Mouse (Mus musculus) C2C12 (cell line): Measurements from ENCODE around the gene Adamts14. TPM values are rescaled to one million over a fixed set of nuclear protein-coding genes. Genes with fewer than 3 reads are reported as not detected.

Experiments
- H3K27me3 ChIP-seq: one replicate; pipeline ENCODE4 v1.6.1; 2011; ENCODE audit not compliant: control insufficient read depth, insufficient read depth, insufficient read length
- H3K36me3 ChIP-seq: one replicate; pipeline ENCODE4 v1.6.1; 2011; ENCODE audit not compliant: control insufficient read depth, insufficient read depth
- H3K4me3 ChIP-seq: one replicate; pipeline ENCODE4 v1.5.1; 2011; ENCODE audit warnings: mild to moderate bottlenecking, control low read depth; ENCODE audit not compliant: poor library complexity, insufficient read depth, severe bottlenecking
- H3K79me2 ChIP-seq: one replicate; pipeline ENCODE4 v1.6.1; 2011; ENCODE audit not compliant: control insufficient read depth, insufficient read depth
- H3K79me3 ChIP-seq: one replicate; pipeline ENCODE4 v1.6.1; 2011; ENCODE audit warnings: low read depth, control low read depth
- H3ac ChIP-seq: one replicate; pipeline ENCODE3; 2011; ENCODE audit warnings: low read depth; ENCODE audit not compliant: control insufficient read depth, insufficient read length
- CEBPB ChIP-seq: IDR thresholded peaks from one replicate; pipeline ENCODE4 v1.6.1; 2011; ENCODE audit warnings: low read depth, mild to moderate bottlenecking, control low read depth, moderate library complexity
- CTCF ChIP-seq: IDR thresholded peaks from one replicate; pipeline ENCODE4 v1.5.1; 2011; ENCODE audit not compliant: control insufficient read depth, insufficient read depth, insufficient read length
- FOSL1 ChIP-seq: IDR thresholded peaks from one replicate; pipeline ENCODE4 v1.8.0; 2011; ENCODE audit warnings: mild to moderate bottlenecking, low read length; ENCODE audit not compliant: poor library complexity, insufficient read depth, severe bottlenecking
- MAX ChIP-seq: IDR thresholded peaks from one replicate; pipeline ENCODE4 v1.6.1; 2011; ENCODE audit warnings: mild to moderate bottlenecking, control low read depth
- MYOD1 ChIP-seq: IDR thresholded peaks from one replicate; pipeline ENCODE4 v1.6.1; 2011; ENCODE audit warnings: low read depth; ENCODE audit not compliant: control insufficient read depth, insufficient read length
- MYOG ChIP-seq: IDR thresholded peaks from one replicate; pipeline ENCODE4 v1.6.1; 2011; ENCODE audit not compliant: control insufficient read depth, insufficient read length; ENCODE audit errors: extremely low read depth
- USF1 ChIP-seq: IDR thresholded peaks from one replicate; pipeline ENCODE4 v1.6.1; 2011; ENCODE audit warnings: low read depth, mild to moderate bottlenecking, control low read depth, moderate library complexity
- polyA plus RNA-seq: library from polyadenylated mRNA; unstranded; fragments of >200 nt; fragmentation: generic; extraction: Trizol; gene quantifications from one replicate; pipeline ENCODE4 v1.2.1, GENCODE M21; 2012; ENCODE audit warnings: missing spikeins

Gene Adamts14
- polyA plus RNA-seq, 1 experiment = 7.0 TPM

DNA sequence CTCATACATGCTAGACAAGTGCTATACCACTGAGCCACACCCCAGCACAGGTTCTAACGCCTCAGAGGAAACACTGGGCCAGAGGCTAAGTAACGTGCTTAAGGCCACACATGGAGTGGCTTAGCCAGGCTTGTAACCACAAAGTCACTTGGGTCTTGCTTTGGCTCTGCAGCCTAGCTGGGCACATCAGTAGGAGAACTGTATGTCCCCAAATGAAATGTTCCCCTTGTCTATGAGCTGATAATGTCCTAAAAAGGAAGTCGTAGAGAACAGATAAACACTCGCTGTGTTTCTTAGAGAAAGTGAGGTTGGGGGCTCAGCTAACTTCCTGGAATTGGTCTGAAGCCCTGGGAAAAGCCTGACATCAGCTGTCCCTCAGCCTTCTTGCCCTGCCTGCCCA, 57.1 kb downstream of the Adamts14 start:
- H3ac ChIP-seq = no peak overlapping the region
- no peaks in the 10 kb centered on the region for H3K79me2 ChIP-seq
- H3K79me3 ChIP-seq = no peaks in the 10 kb centered on the region
- TF ChIP-seq MYOD1 (no peak), MYOG (no peak), CEBPB (no peak), MAX (no peak), CTCF (no peak), FOSL1 (no peak), USF1 (no peak)
- no peak overlapping the region for H3K4me3 ChIP-seq
- H3K27me3 ChIP-seq = no peaks in the 10 kb centered on the region
- H3K36me3 ChIP-seq = peaks cover 12% of the 10 kb centered on the region

DNA sequence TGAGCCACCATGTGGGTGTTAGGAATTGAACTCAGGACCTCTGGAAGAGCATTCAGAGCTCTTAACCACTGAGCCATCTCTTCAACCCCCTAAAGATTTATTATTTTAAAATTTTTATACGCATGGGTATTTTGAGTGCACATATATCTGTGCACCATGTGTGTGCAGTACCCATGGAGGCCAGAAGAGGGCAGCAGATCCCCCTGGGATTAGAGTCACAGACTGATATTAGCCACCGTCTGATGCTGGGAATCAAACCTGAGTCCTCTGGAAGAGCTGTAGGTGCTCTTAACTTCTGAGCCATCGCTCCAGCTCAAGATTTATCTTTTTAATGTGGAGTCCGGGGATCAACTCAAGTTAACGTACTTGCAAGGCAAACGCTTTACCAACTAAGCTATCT, 57.6 kb downstream of the Adamts14 start:
- no peaks in the 10 kb centered on the region for H3K79me2 ChIP-seq
- peaks cover 12% of the 10 kb centered on the region for H3K36me3 ChIP-seq
- TF ChIP-seq CTCF = no peak
- TF ChIP-seq FOSL1 = no peak
- no peaks in the 10 kb centered on the region for H3K27me3 ChIP-seq
- H3ac ChIP-seq = no peak overlapping the region
- H3K79me3 ChIP-seq = no peaks in the 10 kb centered on the region
- H3K4me3 ChIP-seq = no peak overlapping the region

DNA sequence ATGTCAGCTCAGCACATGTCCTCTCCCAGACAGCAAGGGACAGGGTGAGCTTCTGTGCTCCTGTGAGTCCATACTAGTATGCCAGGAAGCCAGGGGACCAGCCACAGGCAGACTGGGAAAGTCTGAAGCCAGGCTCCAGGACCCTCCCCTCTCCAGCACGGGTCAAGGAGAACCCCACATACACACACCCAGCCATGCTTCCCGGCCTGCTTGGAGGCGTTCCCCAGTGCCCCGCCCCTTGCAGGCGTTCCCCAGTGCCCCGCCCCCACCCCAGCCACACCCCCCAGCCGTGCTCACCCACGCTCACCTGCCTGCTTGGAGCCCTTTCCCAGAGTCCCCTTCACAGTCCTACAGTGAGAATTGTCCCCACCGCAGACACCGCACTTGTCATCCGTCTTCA, 60.4 kb downstream of the Adamts14 start:
- Histone ChIP-seq H3K79me2 (no peaks in the 10 kb centered on the region), H3K79me3 (no peaks in the 10 kb centered on the region), H3K4me3 (no peak overlapping the region), H3K27me3 (no peaks in the 10 kb centered on the region), H3K36me3 (peaks cover 4% of the 10 kb centered on the region), H3ac (no peak overlapping the region)
- TF ChIP-seq MYOG = no peak
- TF ChIP-seq MYOD1 = no peak
- no peak for TF ChIP-seq USF1
- TF ChIP-seq CEBPB = no peak
- TF ChIP-seq MAX = no peak
- no peak for TF ChIP-seq FOSL1
- no peak for TF ChIP-seq CTCF

DNA sequence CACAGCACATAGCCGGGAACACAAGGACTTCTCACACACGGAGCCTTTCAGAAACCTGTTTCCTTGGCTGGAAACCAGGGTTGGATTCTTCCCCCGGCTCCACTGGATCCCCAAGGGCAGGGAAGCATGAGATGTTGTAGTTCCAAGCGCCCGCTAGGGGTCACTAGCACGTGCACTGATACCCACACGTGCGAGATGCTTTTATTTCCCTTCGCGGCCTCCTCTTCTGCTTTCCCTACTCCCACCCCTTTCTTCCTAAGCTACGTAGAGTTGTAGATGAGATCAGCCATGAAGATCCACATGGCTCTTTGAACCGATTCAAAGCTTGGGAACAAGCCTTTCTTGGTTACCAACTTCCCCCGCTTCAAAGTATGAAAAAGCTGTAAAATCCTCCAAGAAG, 61.5 kb downstream of the Adamts14 start:
- H3K79me2 ChIP-seq = no peaks in the 10 kb centered on the region
- no peak overlapping the region for H3ac ChIP-seq
- H3K36me3 ChIP-seq = peaks cover 4% of the 10 kb centered on the region
- H3K79me3 ChIP-seq = no peaks in the 10 kb centered on the region
- no peaks in the 10 kb centered on the region for H3K27me3 ChIP-seq
- no peak overlapping the region for H3K4me3 ChIP-seq
- peak; percentile 22 for TF ChIP-seq CTCF
- TF ChIP-seq MAX = no peak
- TF ChIP-seq USF1 = no peak

DNA sequence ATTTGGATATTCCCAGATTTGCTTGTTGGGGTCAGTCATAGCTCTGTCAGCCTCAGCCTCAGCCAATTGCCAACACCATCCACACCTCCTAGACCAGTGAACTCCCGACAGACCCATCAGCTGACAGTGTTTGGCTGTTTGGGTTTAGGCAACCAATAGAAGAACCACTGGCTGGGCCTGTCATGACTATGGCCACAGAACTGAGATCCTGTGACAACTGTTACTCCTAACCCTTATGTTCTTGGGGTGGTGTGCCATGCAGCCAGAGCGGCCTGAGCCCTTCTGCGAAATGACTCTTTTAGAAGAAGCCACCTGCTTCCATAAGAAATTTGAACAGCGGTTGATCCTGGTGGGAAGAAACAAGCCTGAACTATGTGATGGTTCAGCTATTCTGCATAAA, 62.1 kb downstream of the Adamts14 start:
- no peaks in the 10 kb centered on the region for H3K79me2 ChIP-seq
- TF ChIP-seq USF1 (no peak), MYOD1 (no peak), MAX (no peak), CTCF (no peak), FOSL1 (no peak), MYOG (no peak), CEBPB (no peak)
- H3ac ChIP-seq = no peak overlapping the region
- H3K4me3 ChIP-seq = no peak overlapping the region
- no peaks in the 10 kb centered on the region for H3K27me3 ChIP-seq
- no peaks in the 10 kb centered on the region for H3K79me3 ChIP-seq
- H3K36me3 ChIP-seq = no peaks in the 10 kb centered on the region

DNA sequence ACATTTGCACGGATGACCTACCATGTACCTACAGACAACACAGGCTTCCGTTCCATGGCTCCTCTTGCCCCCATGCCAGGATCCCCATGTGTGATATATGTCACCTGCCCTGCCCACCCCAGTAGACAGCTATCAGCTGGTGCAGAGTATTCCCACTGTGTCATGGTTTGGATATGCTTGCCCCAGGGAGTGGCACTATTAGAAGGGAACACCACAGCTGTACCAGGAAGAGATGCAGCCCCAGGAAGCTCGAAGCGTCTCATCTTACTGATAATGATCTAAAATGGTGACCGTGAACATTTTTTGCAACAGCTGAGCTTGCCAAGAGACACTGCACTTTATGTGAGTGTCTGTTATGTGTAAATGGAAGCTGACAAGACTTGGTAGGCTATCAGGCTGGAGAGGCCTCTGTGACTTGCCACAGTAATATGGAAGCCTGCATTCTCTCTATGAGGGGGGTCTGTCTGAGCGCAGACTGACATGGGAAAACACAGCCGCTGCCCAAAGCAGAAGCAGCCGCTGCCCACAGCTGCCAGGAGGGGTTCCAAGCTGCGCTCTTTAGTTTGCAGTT, 65.0 kb downstream of the Adamts14 start:
- TF ChIP-seq MYOG (no peak), FOSL1 (no peak), MYOD1 (peak; percentile 60), CEBPB (no peak)
- Histone ChIP-seq H3K79me3 (no peaks in the 10 kb centered on the region), H3K36me3 (no peaks in the 10 kb centered on the region), H3K27me3 (no peaks in the 10 kb centered on the region), H3ac (no peak overlapping the region), H3K4me3 (no peak overlapping the region), H3K79me2 (no peaks in the 10 kb centered on the region)
